Mouse (Mus musculus) brain, adult 2 months (tissue): Measurements from ENCODE around the gene Map2k4.

ENCODE experiments used
- DNase-seq: peaks from one replicate; pipeline ENCODE4 v3.0.0; 2011; ENCODE audit warnings: low read depth, low spot score

The Map2k4 gene

GRCm38 (mm10) chr11:65712754-65713306, 75.3 kb downstream of the Map2k4 start:
- DNase-seq, result peak; percentile 72

GRCm38 (mm10) chr11:65706784-65707183, 81.3 kb downstream of the Map2k4 start:
- peak; percentile 75 for DNase-seq

GRCm38 (mm10) chr11:65706176-65706575, 81.9 kb downstream of the Map2k4 start:
- DNase-seq, result peak; percentile 58

GRCm38 (mm10) chr11:65704861-65705260, 83.2 kb downstream of the Map2k4 start:
- DNase-seq, result no peak

- DNase-seq, result peak; percentile 69
Measured at GRCm38 (mm10) chr11:65678824-65679402, 109.2 kb downstream of the Map2k4 start.

GRCm38 (mm10) chr11:65667348-65667969, 120.6 kb downstream of the Map2k4 start:
- no peak for DNase-seq

- peak; percentile 64 for DNase-seq
Measured at GRCm38 (mm10) chr11:65664903-65665302, 123.2 kb downstream of the Map2k4 start.

GRCm38 (mm10) chr11:65661790-65662522, 126.1 kb downstream of the Map2k4 start:
- no peak for DNase-seq

GRCm38 (mm10) chr11:65653932-65654331, 134.2 kb downstream of the Map2k4 start:
- no peak for DNase-seq

- DNase-seq, result no peak
Measured at GRCm38 (mm10) chr11:65651426-65651825, 136.7 kb downstream of the Map2k4 start.

- no peak for DNase-seq
Measured at GRCm38 (mm10) chr11:65649956-65650715, 138.0 kb downstream of the Map2k4 start.

- no peak for DNase-seq
Measured at GRCm38 (mm10) chr11:65649469-65649868, 138.6 kb downstream of the Map2k4 start.

GRCm38 (mm10) chr11:65646314-65646713, 141.8 kb downstream of the Map2k4 start:
- no peak for DNase-seq

GRCm38 (mm10) chr11:65644539-65644938, 143.6 kb downstream of the Map2k4 start:
- no peak for DNase-seq

GRCm38 (mm10) chr11:65640261-65640660, 147.8 kb downstream of the Map2k4 start:
- DNase-seq, result no peak
